Mouse (Mus musculus): ENCODE measurements around the gene Aurka. TPM values are rescaled to one million over a fixed set of nuclear protein-coding genes. Genes with fewer than 3 reads are reported as not detected.

The Aurka gene
- polyA plus RNA-seq, 1 experiment: 121 TPM

DNA sequence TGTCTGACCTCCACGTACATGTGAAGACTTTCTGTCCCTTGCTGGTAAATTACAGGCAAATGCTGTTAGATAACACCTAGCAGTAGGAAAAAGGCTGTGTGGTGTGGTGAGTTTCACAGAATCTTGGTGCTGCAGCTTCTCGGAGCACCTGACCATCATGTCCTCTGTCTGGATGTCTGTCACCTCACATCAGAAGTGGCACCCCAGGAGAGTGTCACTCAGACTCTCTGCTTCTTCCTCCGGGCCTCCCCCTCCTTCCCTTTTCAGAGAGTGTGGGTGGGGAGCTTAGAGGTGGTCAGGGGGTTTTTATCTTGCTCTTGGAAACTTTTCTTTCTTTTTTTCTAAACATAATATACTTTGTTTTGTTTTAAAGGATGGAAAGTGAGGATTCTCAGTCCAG lies 34.7 kb upstream of the Aurka start:
- Histone ChIP-seq H3K36me3 (ENCODE audit: control insufficient read depth, insufficient read depth) (no peaks in the 10 kb centered on the region), H3K4me3 (ENCODE audit: insufficient read depth, poor library complexity, severe bottlenecking) (no peak overlapping the region), H3ac (ENCODE audit: control insufficient read depth, insufficient read length, low read depth) (no peak overlapping the region), H3K27me3 (ENCODE audit: control insufficient read depth, insufficient read depth, insufficient read length) (peaks cover 9% of the 10 kb centered on the region), H3K79me2 (ENCODE audit: control insufficient read depth, insufficient read depth) (no peaks in the 10 kb centered on the region), H3K79me3 (ENCODE audit: low read depth) (no peaks in the 10 kb centered on the region)
- TF ChIP-seq CEBPB (IDR thresholded peaks at IDR 0.05; ENCODE audit: low read depth) (no peak), USF1 (IDR thresholded peaks at IDR 0.05; ENCODE audit: low read depth) (no peak), CTCF (IDR thresholded peaks at IDR 0.05; ENCODE audit: control insufficient read depth, insufficient read depth, insufficient read length) (no peak)

GRCm38 (mm10) chr2:172404239-172404638 lies 33.9 kb upstream of the Aurka start:
- peaks cover 16% of the 10 kb centered on the region for H3K27me3 ChIP-seq (ENCODE audit: control insufficient read depth, insufficient read depth, insufficient read length)
- H3K79me3 ChIP-seq (ENCODE audit: low read depth): no peaks in the 10 kb centered on the region
- H3ac ChIP-seq (ENCODE audit: control insufficient read depth, insufficient read length, low read depth): no peak overlapping the region
- H3K79me2 ChIP-seq (ENCODE audit: control insufficient read depth, insufficient read depth): no peaks in the 10 kb centered on the region
- no peak overlapping the region for H3K4me3 ChIP-seq (ENCODE audit: insufficient read depth, poor library complexity, severe bottlenecking)
- no peaks in the 10 kb centered on the region for H3K36me3 ChIP-seq (ENCODE audit: control insufficient read depth, insufficient read depth)
- no peak for TF ChIP-seq CEBPB (IDR thresholded peaks at IDR 0.05; ENCODE audit: low read depth)
- TF ChIP-seq MYOD1 (IDR thresholded peaks at IDR 0.05; ENCODE audit: control insufficient read depth, insufficient read length, low read depth): no peak
- TF ChIP-seq MYOG (IDR thresholded peaks at IDR 0.05; ENCODE audit: control insufficient read depth, extremely low read depth, insufficient read length): no peak
- TF ChIP-seq USF1 (IDR thresholded peaks at IDR 0.05; ENCODE audit: low read depth): no peak
- TF ChIP-seq MAX (IDR thresholded peaks at IDR 0.05): no peak
- TF ChIP-seq CTCF (IDR thresholded peaks at IDR 0.05; ENCODE audit: control insufficient read depth, insufficient read depth, insufficient read length): no peak
- no peak for TF ChIP-seq FOSL1 (IDR thresholded peaks at IDR 0.05; ENCODE audit: insufficient read depth, low read length, poor library complexity, severe bottlenecking)

DNA sequence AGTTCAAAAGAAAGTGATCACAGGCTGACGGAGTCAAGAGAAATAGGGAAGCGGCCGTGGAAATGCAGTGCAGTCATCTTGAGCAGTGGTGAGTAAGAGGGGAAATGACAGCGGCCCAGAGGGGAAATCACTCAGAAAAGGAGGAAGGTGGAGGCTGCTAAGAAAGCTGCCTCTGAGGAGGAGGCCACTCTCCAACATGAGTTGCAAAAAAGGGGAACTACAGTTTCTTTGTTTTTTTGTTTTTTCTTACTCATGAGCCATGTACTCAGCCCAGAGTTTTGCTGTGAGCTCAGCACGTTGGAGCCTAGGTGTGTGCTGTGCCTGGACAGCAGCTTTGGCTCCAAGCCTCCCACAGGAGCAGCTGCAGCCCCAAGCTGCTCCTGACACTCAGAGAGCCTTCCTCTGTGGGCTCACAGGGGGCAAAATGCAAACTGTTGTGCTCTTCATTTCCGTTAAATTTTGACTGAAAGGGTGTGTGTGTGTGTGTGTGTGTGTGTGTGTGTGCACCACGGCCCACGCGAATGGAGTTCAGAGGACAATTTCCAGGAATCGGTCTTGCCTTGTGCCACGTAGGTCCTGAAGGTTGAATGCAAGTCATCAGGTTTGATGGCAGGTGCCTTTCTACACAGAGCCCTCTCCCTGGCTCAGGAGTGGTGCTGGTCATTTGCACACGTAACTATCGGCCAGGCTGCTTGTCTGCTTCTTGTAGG lies 30.9 kb upstream of the Aurka start:
- Histone ChIP-seq H3ac (ENCODE audit: control insufficient read depth, insufficient read length, low read depth) (no peak overlapping the region), H3K79me3 (ENCODE audit: low read depth) (no peaks in the 10 kb centered on the region), H3K36me3 (ENCODE audit: control insufficient read depth, insufficient read depth) (no peaks in the 10 kb centered on the region), H3K79me2 (ENCODE audit: control insufficient read depth, insufficient read depth) (no peaks in the 10 kb centered on the region), H3K4me3 (ENCODE audit: insufficient read depth, poor library complexity, severe bottlenecking) (no peak overlapping the region), H3K27me3 (ENCODE audit: control insufficient read depth, insufficient read depth, insufficient read length) (peaks cover 24% of the 10 kb centered on the region)
- TF ChIP-seq CTCF (IDR thresholded peaks at IDR 0.05; ENCODE audit: control insufficient read depth, insufficient read depth, insufficient read length): no peak
- no peak for TF ChIP-seq CEBPB (IDR thresholded peaks at IDR 0.05; ENCODE audit: low read depth)
- TF ChIP-seq MYOG (IDR thresholded peaks at IDR 0.05; ENCODE audit: control insufficient read depth, extremely low read depth, insufficient read length): no peak
- TF ChIP-seq FOSL1 (IDR thresholded peaks at IDR 0.05; ENCODE audit: insufficient read depth, low read length, poor library complexity, severe bottlenecking): no peak
- no peak for TF ChIP-seq USF1 (IDR thresholded peaks at IDR 0.05; ENCODE audit: low read depth)
- no peak for TF ChIP-seq MYOD1 (IDR thresholded peaks at IDR 0.05; ENCODE audit: control insufficient read depth, insufficient read length, low read depth)
- no peak for TF ChIP-seq MAX (IDR thresholded peaks at IDR 0.05)

DNA sequence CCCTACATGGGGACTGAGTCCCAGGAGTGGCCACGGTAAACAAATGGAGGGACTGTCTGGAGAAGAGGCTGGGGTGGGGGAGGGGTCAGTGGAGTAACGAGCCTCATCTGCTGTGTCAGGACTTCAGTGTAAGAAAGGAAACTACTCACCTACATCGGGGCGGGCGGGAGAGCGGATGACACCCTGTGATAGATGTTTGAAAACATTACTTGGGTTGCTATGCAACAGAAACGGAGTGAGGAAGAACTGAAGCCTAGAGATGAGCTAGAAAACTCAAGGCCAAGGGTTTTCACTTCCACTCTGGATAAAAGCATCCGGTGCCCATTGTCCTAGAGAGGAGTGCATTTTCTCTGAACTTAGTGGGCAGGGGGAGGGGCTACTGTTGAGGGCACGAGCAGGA lies 29.6 kb upstream of the Aurka start:
- peaks cover 24% of the 10 kb centered on the region for H3K27me3 ChIP-seq (ENCODE audit: control insufficient read depth, insufficient read depth, insufficient read length)
- no peak overlapping the region for H3ac ChIP-seq (ENCODE audit: control insufficient read depth, insufficient read length, low read depth)
- TF ChIP-seq MYOG (IDR thresholded peaks at IDR 0.05; ENCODE audit: control insufficient read depth, extremely low read depth, insufficient read length): no peak
- no peak for TF ChIP-seq CTCF (IDR thresholded peaks at IDR 0.05; ENCODE audit: control insufficient read depth, insufficient read depth, insufficient read length)
- no peak for TF ChIP-seq USF1 (IDR thresholded peaks at IDR 0.05; ENCODE audit: low read depth)
- TF ChIP-seq MAX (IDR thresholded peaks at IDR 0.05): no peak
- TF ChIP-seq FOSL1 (IDR thresholded peaks at IDR 0.05; ENCODE audit: insufficient read depth, low read length, poor library complexity, severe bottlenecking): no peak
- TF ChIP-seq CEBPB (IDR thresholded peaks at IDR 0.05; ENCODE audit: low read depth): no peak
- TF ChIP-seq MYOD1 (IDR thresholded peaks at IDR 0.05; ENCODE audit: control insufficient read depth, insufficient read length, low read depth): no peak
- no peak overlapping the region for H3K4me3 ChIP-seq (ENCODE audit: insufficient read depth, poor library complexity, severe bottlenecking)
- H3K79me2 ChIP-seq (ENCODE audit: control insufficient read depth, insufficient read depth): no peaks in the 10 kb centered on the region
- H3K36me3 ChIP-seq (ENCODE audit: control insufficient read depth, insufficient read depth): no peaks in the 10 kb centered on the region
- no peaks in the 10 kb centered on the region for H3K79me3 ChIP-seq (ENCODE audit: low read depth)

DNA sequence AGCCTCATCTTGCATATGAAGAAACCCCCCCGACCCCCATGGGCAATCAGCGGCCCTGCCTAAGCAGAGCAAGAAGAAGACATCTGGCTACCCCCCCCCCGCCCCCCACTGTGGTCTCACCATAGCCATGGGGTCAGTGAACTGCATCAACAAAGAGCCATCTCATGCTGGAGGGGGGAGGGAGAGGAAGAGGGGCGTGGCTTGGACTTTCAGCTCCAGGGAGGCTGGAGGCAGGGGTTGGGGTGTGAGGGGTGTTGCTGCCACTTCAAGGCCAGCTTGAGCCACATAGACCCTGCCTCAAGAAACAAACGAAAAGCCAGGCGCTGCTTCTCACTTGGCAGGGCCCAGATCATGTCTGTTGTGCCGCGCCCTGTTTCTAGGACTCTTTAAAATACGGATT lies 25.6 kb upstream of the Aurka start:
- Histone ChIP-seq H3K36me3 (ENCODE audit: control insufficient read depth, insufficient read depth) (no peaks in the 10 kb centered on the region), H3K27me3 (ENCODE audit: control insufficient read depth, insufficient read depth, insufficient read length) (peaks cover 19% of the 10 kb centered on the region)
- TF ChIP-seq MYOD1 (IDR thresholded peaks at IDR 0.05; ENCODE audit: control insufficient read depth, insufficient read length, low read depth): no peak
- TF ChIP-seq CTCF (IDR thresholded peaks at IDR 0.05; ENCODE audit: control insufficient read depth, insufficient read depth, insufficient read length): no peak
- no peak for TF ChIP-seq USF1 (IDR thresholded peaks at IDR 0.05; ENCODE audit: low read depth)
- TF ChIP-seq MAX (IDR thresholded peaks at IDR 0.05): no peak
- no peak for TF ChIP-seq CEBPB (IDR thresholded peaks at IDR 0.05; ENCODE audit: low read depth)
- no peak for TF ChIP-seq FOSL1 (IDR thresholded peaks at IDR 0.05; ENCODE audit: insufficient read depth, low read length, poor library complexity, severe bottlenecking)
- no peak for TF ChIP-seq MYOG (IDR thresholded peaks at IDR 0.05; ENCODE audit: control insufficient read depth, extremely low read depth, insufficient read length)

GRCm38 (mm10) chr2:172394671-172395070 lies 24.3 kb upstream of the Aurka start:
- no peak overlapping the region for H3K4me3 ChIP-seq (ENCODE audit: insufficient read depth, poor library complexity, severe bottlenecking)
- H3ac ChIP-seq (ENCODE audit: control insufficient read depth, insufficient read length, low read depth): no peak overlapping the region
- no peaks in the 10 kb centered on the region for H3K36me3 ChIP-seq (ENCODE audit: control insufficient read depth, insufficient read depth)
- no peaks in the 10 kb centered on the region for H3K79me2 ChIP-seq (ENCODE audit: control insufficient read depth, insufficient read depth)
- no peaks in the 10 kb centered on the region for H3K79me3 ChIP-seq (ENCODE audit: low read depth)
- TF ChIP-seq MYOD1 (IDR thresholded peaks at IDR 0.05; ENCODE audit: control insufficient read depth, insufficient read length, low read depth) (no peak), FOSL1 (IDR thresholded peaks at IDR 0.05; ENCODE audit: insufficient read depth, low read length, poor library complexity, severe bottlenecking) (no peak)
- peaks cover 12% of the 10 kb centered on the region for H3K27me3 ChIP-seq (ENCODE audit: control insufficient read depth, insufficient read depth, insufficient read length)

More for the DNA sequence above, 25.6 kb upstream of the Aurka start:
- H3K4me3 ChIP-seq (ENCODE audit: insufficient read depth, poor library complexity, severe bottlenecking): no peak overlapping the region
- H3ac ChIP-seq (ENCODE audit: control insufficient read depth, insufficient read length, low read depth): no peak overlapping the region
- no peaks in the 10 kb centered on the region for H3K79me2 ChIP-seq (ENCODE audit: control insufficient read depth, insufficient read depth)
- H3K79me3 ChIP-seq (ENCODE audit: low read depth): no peaks in the 10 kb centered on the region
